Mouse (Mus musculus) embryonic facial prominence, embryonic 11.5 days (tissue): Measurements from ENCODE around the gene Ptpa. TPM values are rescaled to one million over a fixed set of nuclear protein-coding genes. Genes with fewer than 3 reads are reported as not detected.

Source experiments
- ATAC-seq: fragments of 200-750 bp; cut with Nextera tagmentation; replicated peaks from 2 replicates; pipeline ENCODE4 v1.8.0; 2017; ENCODE audit warnings: low read depth; ENCODE audit not compliant: insufficient number of reproducible peaks, low FRiP score, low TSS enrichment
- DNase-seq: peaks from one replicate; pipeline ENCODE4 v3.0.0-alpha.2; 2015; ENCODE audit warnings: low spot score
- H3K27ac ChIP-seq: fragments of 300-500 bp; sonication (generic); replicated peaks from 2 replicates; pipeline ENCODE4 v1.5.1; 2014; ENCODE audit warnings: mild to moderate bottlenecking, low read depth, low read length, control low read depth
- H3K27me3 ChIP-seq: fragments of 300-500 bp; sonication (generic); 2 replicates; pipeline ENCODE4 v1.6.1; 2014; ENCODE audit warnings: mild to moderate bottlenecking, low read length, moderate library complexity, mixed read lengths; ENCODE audit not compliant: control insufficient read depth, insufficient read depth
- H3K36me3 ChIP-seq: fragments of 300-500 bp; sonication (generic); replicated peaks from 2 replicates; pipeline ENCODE4 v1.6.1; 2014; ENCODE audit warnings: low read depth, mild to moderate bottlenecking, low read length, moderate library complexity, mixed read lengths; ENCODE audit not compliant: control insufficient read depth, insufficient read depth
- H3K4me1 ChIP-seq: fragments of 300-500 bp; sonication (generic); 2 replicates; pipeline ENCODE4 v1.6.1; 2014; ENCODE audit warnings: low read length, mixed read lengths; ENCODE audit not compliant: control insufficient read depth, insufficient read depth
- H3K4me2 ChIP-seq: fragments of 300-500 bp; sonication (generic); 2 replicates; pipeline ENCODE4 v1.6.1; 2014; ENCODE audit warnings: low read depth, mild to moderate bottlenecking, control low read depth, low read length, moderate library complexity
- H3K4me3 ChIP-seq: fragments of 300-500 bp; sonication (generic); 2 replicates; pipeline ENCODE4 v1.5.1; 2014; ENCODE audit warnings: low read depth, low read length, control low read depth
- H3K9ac ChIP-seq: fragments of 300-500 bp; sonication (generic); replicated peaks from 2 replicates; pipeline ENCODE4 v1.6.1; 2014; ENCODE audit warnings: mild to moderate bottlenecking, control low read depth, low read length
- H3K9me3 ChIP-seq: fragments of 300-500 bp; sonication (generic); replicated peaks from 2 replicates; pipeline ENCODE4 v1.6.1; 2016; ENCODE audit warnings: mild to moderate bottlenecking, low read length, inconsistent platforms, mixed read lengths; ENCODE audit not compliant: control insufficient read depth
- WGBS: fragments of 180-500 bp; shearing (Covaris S2); extraction: QIAGEN DNeasy Blood & Tissue Kit; methylation state at CpG from one replicate; pipeline ENCODE4 v1.1.7; 2014; 5-methylcytosine and 5-hydroxymethylcytosine counted together
- polyA plus RNA-seq: library from polyadenylated mRNA; unstranded; fragments of >200 nt; fragmentation: Nextera tagmentation; extraction: Ambion mirVana; gene quantifications from 2 replicates; pipeline ENCODE4 v1.2.1, GENCODE M21; 2014

The Ptpa gene
- polyA plus RNA-seq, 1 experiment from 2014 or later = 53.7 TPM

- no peak for ATAC-seq
- no peaks in the 10 kb centered on the region for H3K36me3 ChIP-seq
- WGBS = 78% methylated on average over 2 of the region's 2 CpGs
These were observed 8.6 kb upstream of the Ptpa start for GRCm38 (mm10) chr2:30407221-30407620.

DNA sequence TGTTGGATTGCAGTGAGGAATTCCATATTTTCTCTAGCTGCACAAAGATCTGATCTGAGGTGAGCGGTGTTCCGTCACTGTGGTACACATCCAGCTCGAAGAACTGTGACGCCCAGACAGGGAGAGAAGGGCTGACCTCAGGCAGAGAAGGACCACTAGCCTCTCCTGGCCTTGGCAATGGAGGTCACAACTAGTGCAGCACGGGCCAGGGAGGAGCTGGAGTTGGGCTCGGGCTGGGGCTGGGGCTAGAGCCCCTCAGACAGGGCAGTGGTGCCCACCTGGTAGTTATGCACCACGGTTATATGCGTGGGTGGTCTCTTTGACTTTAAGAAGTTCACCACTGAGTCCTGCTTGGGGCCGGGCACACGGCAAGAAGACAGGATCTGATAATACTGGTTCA is 8.1 kb upstream of the Ptpa start:
- Histone ChIP-seq H3K36me3 (no peaks in the 10 kb centered on the region), H3K4me3 (no peak overlapping the region), H3K9me3 (no peaks in the 10 kb centered on the region), H3K4me2 (no peak overlapping the region), H3K27me3 (no peaks in the 10 kb centered on the region), H3K27ac (no peak overlapping the region), H3K4me1 (no peaks in the 10 kb centered on the region), H3K9ac (no peak overlapping the region)
- 90% methylated on average over 10 of the region's 10 CpGs for WGBS
- DNase-seq (no peak), ATAC-seq (no peak)

More at GRCm38 (mm10) chr2:30407221-30407620, 8.6 kb upstream of the Ptpa start:
- Histone ChIP-seq H3K4me1 (no peaks in the 10 kb centered on the region), H3K4me2 (no peak overlapping the region), H3K9me3 (no peaks in the 10 kb centered on the region), H3K9ac (no peak overlapping the region), H3K27ac (no peak overlapping the region), H3K4me3 (no peak overlapping the region), H3K27me3 (no peaks in the 10 kb centered on the region)
- DNase-seq = no peak

DNA sequence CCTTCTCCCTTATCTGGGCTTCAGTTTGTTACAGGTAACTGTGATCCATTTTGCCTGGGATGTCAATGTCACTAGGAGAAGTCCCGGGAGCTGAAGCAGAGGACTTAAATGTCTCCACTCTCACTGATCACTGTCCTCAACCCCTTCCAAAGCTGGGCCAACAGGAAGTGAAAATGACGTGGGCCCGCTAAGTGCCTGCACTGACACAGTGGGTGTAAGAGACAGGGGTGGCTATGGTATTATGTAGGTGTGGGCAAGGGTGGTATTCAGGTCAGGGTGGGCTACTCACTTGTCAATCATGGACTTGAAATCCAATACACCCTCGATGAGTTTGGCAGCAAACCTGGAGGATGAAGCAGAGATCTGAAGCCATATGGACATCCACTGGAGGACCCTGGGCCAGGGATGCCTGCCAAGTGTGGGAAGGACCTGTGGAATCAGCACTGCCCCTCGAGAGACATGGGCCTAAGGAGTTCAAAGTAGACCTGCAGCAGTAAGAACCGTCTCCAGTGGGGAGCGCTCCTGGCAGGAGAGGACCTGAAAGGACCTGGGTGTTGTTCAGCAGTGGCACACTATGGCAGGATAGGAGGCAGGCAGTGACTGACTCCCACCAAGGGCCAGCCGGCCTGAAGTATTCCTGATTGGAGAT is 7.3 kb upstream of the Ptpa start:
- no peak overlapping the region for H3K27ac ChIP-seq
- H3K9me3 ChIP-seq = no peaks in the 10 kb centered on the region
- DNase-seq (no peak), ATAC-seq (no peak)
- H3K4me3 ChIP-seq = no peak overlapping the region
- no peaks in the 10 kb centered on the region for H3K27me3 ChIP-seq
- no peak overlapping the region for H3K4me2 ChIP-seq
- no peaks in the 10 kb centered on the region for H3K36me3 ChIP-seq
- H3K9ac ChIP-seq = no peak overlapping the region
- H3K4me1 ChIP-seq = no peaks in the 10 kb centered on the region
- 90% methylated on average over 8 of the region's 8 CpGs for WGBS

GRCm38 (mm10) chr2:30409454-30410176 is 6.2 kb upstream of the Ptpa start:
- no peak overlapping the region for H3K4me3 ChIP-seq
- H3K4me1 ChIP-seq = no peaks in the 10 kb centered on the region
- no peaks in the 10 kb centered on the region for H3K36me3 ChIP-seq
- no peak for DNase-seq
- WGBS = 86% methylated on average over 5 of the region's 5 CpGs
- H3K9me3 ChIP-seq = no peaks in the 10 kb centered on the region
- no peak for ATAC-seq
- no peak overlapping the region for H3K27ac ChIP-seq
- no peak overlapping the region for H3K9ac ChIP-seq
- no peaks in the 10 kb centered on the region for H3K27me3 ChIP-seq
- H3K4me2 ChIP-seq = no peak overlapping the region

- WGBS = 74% methylated on average over 16 of the region's 16 CpGs
- DNase-seq (no peak), ATAC-seq (no peak)
- Histone ChIP-seq H3K4me2 (no peak overlapping the region), H3K27ac (no peak overlapping the region), H3K9me3 (no peaks in the 10 kb centered on the region), H3K4me3 (no peak overlapping the region), H3K4me1 (peaks cover 5% of the 10 kb centered on the region; the same call in 1 of the 2 replicates), H3K36me3 (no peaks in the 10 kb centered on the region), H3K9ac (no peak overlapping the region), H3K27me3 (no peaks in the 10 kb centered on the region)
These were observed 2.5 kb upstream of the Ptpa start for GRCm38 (mm10) chr2:30413038-30413973.

DNA sequence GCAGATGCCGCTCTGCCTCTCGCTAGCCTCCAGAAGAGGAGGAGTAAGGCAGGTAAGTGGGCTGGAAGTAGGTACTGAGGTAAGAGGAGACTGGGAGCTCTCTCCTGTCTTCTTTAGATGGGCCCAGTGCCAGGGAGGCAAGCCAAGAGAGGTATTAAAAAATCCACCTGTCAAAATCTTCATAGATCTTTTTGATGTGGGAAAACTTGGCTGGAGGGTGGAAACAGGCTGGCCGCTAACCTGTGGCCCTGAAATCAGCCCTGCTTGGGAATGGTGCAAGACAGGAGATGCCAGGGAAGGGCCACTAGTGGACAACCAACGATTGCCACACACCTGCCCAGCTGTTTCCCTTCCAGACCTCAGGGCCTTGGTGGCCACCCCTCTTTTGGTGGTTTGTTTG is 1.7 kb upstream of the Ptpa start:
- Histone ChIP-seq H3K9me3 (no peaks in the 10 kb centered on the region), H3K27me3 (no peaks in the 10 kb centered on the region), H3K36me3 (no peaks in the 10 kb centered on the region), H3K9ac (no peak overlapping the region), H3K4me1 (peaks cover 12% of the 10 kb centered on the region), H3K4me3 (no peak overlapping the region), H3K27ac (no peak overlapping the region), H3K4me2 (no peak overlapping the region)
- ATAC-seq = no peak
- 85% methylated on average over 4 of the region's 4 CpGs for WGBS
- no peak for DNase-seq

- peak overlapping the region; percentile 97 for H3K9ac ChIP-seq
- DNase-seq (no peak), ATAC-seq (no peak)
- WGBS = 48% methylated on average over 5 of the region's 5 CpGs
- H3K36me3 ChIP-seq = no peaks in the 10 kb centered on the region
- no peaks in the 10 kb centered on the region for H3K9me3 ChIP-seq
- H3K27me3 ChIP-seq = no peaks in the 10 kb centered on the region
- H3K4me2 ChIP-seq = peak overlapping the region; percentile 87
- H3K4me1 ChIP-seq = peaks cover 14% of the 10 kb centered on the region
- peak overlapping the region; percentile 73 for H3K4me3 ChIP-seq
- H3K27ac ChIP-seq = no peak overlapping the region
These were observed 1.2 kb upstream of the Ptpa start for GRCm38 (mm10) chr2:30414681-30415080.
